Mouse (Mus musculus) frontal cortex, postnatal 25 days (tissue): ENCODE data around the gene Mllt10.
"Not testable (repeated sequence)": the region's sequence is repeated elsewhere in the genome, so short reads cannot be mapped to it uniquely, and the experiment has no call there.

Experiments used
- DNase-seq, 2 experiments: peaks; one replicate each; pipeline ENCODE4 v3.0.0; 2022; ENCODE audit warnings: low spot score in 2 of 2

Mllt10 gene

DNA sequence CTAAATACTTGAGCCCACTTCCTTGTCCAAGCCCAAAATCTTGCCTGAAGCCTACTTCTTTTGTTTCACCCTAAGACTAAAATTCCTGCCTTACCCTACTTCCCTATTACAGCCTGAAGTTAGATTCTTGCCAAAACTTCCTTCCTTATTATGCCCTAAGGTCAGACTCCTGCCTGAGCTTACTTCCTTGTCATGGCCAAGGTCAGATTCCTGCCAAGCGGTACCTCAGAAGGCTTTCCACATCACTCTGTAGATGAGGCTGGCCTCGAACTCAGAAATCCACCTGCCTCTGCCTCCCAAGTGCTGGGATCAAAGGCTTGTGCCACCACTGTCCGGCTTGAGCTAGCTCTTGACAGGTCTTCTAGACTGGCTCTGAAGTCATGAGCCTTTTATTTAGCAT, 32.7 kb downstream of the Mllt10 start:
- not testable (repeated sequence) for DNase-seq

DNA sequence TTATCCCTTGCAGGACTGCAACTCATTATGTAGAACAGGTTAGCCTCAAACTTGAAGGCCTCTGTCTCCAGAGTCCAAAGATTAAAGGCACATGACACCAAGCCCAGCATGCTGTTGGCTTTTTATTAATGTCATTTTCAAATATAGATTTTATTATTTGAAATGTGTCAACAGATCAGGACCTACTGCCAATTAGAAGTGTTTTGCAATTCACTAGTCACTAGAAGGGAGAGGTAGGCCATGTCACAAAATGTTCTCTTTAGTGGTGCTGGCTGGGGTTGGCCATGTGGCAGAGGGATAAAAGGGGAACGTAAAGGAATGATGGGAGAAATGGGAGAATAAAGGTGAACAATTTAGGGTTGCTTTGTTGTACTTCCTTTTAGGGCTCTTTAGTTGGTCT, 38.8 kb downstream of the Mllt10 start:
- no peak for DNase-seq

DNA sequence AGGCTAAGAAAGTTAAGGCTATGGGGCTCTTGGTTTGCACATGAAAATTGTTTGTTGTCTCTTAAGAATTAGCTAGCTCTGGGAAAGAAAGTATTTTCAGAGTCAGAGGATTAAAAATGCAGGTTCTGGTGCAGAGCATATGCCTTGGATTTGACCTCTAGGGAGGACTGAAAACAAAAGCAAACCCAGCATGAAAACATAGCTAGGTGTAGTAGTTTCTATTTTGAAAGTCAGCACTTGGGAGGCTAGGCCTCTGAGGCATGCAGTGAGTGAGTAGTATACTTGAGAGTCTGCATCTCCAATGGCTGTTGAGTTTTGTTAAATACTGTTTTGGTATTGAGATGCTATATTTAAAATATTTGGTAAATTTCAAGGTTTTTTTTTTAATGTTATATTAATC, 39.3 kb downstream of the Mllt10 start:
- no peak for DNase-seq

DNA sequence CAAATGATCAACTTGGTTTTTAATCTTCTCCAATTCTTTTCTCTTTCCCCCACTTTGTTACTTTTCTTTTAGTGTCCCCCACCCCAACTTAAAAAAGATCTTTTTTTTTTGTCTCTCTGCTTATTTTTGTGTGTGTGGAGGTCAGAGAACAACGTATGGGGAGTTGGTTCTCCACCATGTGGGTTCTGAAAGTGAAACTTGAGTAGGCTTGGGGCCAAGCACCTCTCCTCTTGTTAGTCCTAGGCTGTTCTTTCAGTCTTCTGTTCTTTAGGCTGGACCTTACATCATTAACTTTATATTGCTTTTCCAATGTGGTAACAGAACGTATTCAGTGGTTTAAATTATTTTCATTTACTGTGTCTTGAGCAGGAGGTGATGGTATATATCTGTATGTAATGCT, 40.8 kb downstream of the Mllt10 start:
- DNase-seq = no peak

DNA sequence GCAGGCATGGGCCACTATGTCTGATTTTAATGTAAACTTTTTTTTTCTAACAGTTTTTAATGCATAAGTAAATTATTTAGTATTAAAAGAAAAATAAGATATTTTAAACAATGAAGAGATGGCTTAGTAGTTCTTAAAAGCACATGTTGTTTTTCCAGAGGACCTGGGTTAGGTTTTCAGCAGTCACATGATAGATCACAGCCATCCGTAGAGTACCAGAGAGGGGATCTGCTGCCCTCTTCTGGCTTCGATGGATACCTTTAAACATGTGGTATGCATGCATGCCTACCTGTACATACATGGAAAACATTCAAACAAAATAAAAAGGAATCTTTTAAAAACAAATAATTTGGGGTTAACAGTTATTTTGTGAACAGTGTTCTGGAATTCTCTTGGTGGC, 45.9 kb downstream of the Mllt10 start:
- DNase-seq = no peak

DNA sequence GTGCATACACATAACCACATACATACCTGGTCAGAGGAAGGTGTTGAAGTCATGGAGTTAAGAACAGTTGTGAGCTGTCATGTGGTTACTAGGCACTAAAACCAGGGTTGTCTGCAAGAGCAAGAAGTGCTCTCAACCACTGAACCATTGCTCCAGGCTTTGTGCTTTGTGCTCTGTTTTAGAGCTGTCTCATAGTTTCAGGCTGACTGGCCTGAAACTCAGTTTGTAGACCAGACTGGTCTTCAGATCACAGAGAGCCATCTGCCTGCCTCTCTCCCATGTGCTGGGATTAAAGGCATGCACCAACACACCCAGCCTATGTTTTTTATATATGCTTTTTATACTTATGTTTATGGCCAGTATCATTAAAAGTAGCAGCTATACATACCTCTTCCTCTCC, 52.5 kb downstream of the Mllt10 start:
- no peak for DNase-seq

DNA sequence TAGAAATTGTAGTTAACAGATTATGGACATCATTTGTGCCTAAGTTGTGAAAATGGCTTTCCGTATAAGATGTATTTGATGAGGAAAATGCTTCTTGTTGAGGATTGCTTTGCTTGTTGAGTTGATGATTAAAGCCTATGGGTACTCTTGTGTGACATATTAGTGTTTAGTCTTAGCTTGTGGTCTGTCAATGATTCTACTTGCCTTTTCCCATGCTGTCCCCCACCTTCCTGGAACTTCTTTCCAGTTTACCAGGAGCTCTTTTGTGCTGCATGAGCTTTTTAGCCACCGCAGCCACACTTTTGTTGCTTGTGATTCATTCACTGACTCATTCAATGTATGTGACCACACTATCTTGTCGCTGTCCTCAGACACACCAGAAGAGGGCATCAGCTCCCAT, 53.2 kb downstream of the Mllt10 start:
- DNase-seq = no peak

DNA sequence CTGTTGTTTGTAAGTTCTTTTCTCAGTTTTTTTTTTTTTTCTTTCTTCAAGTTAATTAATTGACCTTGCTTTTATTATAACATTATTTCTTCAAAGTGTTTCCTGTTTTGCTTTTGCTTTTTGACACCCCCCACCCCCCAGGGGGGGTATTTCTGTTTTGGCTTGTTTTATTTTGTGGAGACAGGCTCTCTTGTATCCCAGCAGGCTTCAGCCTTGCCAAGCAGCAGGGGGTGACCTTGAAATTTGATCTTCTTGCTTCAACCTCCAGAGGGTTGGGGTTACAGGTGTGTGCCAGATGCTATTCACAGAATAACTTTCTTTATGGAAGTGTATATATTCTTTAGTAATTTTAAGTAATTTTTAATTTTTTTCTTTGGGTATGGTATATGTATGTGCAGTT, 56.4 kb downstream of the Mllt10 start:
- DNase-seq = no peak

DNA sequence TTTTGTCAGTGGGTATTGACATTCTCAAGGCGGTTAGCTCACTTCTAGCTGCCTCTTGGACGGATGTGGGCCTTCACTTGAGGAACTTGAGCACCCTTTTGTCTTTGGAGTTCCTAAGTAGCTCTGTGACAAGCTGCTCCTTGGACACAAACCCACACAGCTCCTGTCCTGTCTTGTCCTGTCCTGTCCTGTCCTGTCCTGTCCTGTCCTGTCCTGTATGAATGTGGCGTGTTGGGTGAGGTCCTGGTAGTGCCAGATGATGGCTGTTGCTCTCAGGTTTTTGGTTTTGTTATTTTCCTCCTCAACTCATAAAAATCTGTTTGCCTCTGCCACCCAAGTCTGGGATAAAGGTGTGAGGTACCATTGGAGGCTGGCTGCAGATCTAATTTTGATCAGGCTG, 61.4 kb downstream of the Mllt10 start:
- DNase-seq = no peak

DNA sequence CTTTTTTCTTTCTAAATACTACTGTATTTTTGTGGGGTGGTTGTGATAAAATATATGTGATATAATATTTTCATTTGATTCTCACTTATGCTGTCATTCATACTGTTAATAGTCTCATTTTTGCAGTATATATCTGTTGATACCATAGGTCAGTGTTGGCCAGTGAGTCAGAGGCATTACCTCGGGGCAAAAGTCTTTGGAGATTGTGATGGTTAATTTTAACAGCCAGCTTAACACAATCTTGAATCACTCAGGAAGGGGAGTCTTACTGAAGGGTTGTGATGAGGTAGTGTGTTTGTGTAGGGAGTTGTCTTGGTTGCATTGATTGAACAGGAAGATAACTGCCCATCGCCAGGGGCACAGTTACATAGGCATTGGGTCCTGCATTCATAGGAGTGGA, 83.1 kb downstream of the Mllt10 start:
- DNase-seq = no peak

DNA sequence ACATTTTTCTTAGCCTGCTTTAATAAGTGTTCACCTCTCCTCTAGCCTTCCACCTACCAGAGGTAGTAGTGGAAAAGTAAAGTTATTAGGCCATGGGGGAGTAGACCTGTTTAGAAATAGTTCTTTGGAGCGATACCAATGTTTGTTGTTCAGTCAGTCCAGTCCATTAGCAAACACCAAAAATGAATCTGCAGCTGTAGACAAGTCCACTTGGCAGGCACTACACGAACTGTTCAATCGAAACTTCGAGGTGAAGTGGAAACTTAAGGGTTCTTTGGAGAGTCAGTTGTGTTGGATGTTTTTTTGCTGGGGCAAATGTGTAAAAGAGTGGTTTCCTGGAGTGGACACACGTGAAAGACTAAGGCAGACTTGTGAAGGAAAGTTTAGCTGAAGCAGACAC, 84.6 kb downstream of the Mllt10 start:
- DNase-seq = no peak

DNA sequence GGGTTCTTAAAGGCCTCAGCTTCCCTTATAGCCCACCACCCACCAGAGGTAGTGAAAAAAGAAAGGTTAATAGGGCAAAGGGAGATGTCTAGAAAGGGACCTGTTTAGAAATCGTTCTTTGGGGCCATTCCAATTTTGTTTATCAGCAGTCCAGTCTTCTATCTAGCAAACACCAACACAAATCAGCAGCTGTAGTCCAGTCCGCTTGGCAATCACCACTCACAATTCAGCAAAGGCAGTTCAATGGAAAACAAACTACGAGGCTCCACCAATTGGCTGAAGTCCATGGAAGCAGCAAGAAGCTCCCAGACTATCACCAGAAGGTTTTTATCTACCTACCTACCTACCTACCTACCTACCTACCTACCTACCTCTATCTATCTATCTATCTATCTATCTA, 101.1 kb downstream of the Mllt10 start:
- DNase-seq = no peak

DNA sequence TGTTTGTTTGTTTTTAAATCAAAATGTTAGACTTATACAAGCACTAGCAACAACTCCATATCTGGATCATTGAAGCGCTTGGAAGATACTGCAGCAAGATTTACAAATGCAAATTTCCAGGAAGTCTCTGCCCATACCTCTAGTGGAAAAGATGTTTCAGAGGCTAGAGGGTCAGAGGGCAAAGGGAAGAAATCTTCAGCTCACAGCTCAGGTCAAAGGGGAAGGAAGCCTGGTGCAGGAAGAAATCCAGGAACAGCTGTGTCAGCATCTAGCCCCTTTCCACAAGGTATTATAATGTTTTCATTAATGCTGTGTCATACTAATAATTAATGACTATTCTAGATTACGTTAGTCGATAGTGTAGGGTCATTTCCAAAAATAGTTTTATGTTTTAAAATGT, 104.4 kb downstream of the Mllt10 start:
- DNase-seq = no peak

DNA sequence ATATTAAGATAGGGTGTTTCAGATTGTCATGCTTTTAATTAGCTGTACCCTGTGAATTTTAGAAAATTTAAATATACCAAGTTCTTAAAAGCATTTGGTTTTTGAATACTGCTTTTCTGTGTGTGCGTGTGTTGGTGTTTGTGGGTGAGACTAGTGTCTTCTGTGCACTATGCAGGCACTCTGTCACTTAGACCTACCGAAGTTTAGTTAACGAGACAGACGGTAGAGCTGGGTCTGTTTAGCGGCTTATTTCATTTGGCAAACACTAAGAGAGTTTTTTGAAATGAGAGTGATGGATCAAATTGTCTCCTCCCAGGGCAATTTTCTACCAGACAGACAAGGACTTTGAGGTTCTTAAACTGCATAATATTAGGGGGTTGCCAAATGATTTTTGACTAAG, 106.0 kb downstream of the Mllt10 start:
- DNase-seq = no peak

DNA sequence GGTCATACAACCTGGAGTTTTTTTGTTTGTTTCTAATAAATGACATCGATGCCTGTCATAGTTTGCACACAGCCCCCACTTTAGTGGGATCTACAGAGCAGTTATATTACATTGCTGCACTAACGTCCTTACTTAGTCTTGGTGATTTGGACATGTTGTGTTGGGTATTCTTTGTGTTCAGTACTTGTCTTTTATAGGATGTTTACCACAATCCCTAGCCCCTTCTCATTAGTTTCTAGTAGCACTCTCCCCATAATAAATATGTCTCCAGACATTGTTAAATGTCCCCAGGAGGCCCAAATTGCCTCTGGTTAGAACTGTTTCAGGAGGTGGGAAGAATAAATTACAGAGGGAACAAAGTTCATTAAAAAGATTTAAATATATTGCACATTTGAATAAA, 110.5 kb downstream of the Mllt10 start:
- DNase-seq = no peak

DNA sequence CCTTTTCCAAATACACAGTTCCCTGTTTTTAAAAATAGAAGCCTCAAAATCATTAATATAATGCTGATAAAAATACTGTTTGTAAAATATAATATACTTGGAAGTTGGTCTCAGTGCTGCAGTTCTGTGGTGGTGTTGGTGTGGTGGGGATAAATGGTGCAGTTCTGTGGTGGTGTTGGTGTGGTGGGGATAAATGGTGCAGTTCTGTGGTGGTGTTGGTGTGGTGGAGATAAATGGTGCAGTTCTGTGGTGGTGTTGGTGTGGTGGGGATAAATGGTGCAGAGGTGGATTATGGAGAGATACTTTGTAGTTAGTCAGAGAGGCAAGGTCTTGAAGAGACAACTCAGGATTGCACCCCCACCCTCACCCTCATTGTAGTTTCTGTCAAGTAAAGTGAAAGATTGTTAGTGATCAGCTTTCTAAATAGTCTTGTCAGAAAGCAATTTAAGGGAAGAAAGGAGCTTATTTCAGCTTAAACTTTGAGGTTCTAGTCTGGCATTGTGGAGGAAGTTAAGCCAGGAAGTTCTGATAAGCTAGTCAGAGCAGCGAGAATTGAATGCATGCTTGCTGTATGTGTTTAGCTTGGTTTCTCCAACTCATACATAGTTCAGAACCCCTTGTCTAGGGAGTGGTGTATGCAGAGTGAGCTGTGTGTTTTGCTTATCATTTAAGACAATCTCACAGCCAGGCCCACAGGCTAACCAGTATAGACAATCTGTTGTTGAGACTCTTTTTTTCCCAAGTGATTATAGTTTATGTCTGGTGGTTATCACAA, 114.3 kb downstream of the Mllt10 start:
- no peak for DNase-seq

DNA sequence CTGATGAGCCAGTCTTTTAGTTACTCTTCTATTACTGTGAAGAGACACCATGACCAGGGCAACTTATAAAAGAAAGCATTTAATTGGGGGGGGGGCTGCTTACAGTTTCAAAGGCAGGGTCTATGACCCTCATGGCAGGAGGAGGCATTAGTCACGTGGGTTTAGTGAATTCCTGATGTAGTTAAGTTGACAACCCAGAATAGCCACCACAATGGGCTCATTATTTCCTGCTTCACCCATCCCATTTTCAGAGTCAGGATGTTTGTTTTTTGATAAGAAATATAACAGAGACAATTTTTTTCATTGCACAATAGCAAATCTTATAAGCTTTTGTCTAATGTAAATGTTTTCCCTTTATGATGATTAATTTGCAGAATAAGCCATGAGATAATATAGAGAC, 120.2 kb downstream of the Mllt10 start:
- DNase-seq = no peak

DNA sequence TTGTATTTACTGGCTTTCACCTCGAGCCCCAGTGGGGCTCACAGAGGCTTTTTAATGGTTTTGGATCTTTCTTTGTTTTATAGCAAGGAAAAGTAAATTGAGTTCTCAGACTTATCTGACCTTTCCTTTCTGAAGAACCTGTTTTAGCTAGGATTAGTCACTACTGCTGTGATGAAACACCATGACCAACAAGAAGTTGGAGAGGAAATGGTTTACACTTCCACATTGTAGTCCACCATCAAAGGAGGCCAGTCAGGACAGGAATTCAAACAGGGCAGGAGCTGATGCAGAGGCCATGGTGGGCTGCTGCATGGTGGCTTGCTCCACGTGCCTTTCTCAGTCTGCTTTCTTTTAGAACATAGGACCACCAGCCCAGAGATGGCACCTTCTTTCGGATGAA, 121.2 kb downstream of the Mllt10 start:
- no peak for DNase-seq

DNA sequence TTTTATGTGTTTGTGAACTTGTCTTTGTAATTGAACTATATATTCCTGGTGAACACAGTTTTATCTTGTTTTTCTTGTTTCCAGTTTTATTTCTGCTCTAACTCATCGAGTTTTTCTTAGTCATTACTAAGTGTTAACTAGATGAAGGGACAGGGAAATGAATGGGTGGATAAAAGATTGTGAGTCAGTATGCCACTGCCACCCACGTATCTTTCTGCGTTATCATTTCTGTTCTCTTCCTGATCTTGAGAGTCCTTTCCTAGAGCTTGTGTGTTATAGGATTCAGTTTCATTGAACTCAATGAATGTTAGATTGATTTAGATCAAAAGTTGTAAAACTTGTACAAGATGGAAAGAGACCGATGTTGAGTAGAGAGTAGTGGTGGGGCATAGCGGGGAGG, 125.3 kb downstream of the Mllt10 start:
- no peak for DNase-seq

DNA sequence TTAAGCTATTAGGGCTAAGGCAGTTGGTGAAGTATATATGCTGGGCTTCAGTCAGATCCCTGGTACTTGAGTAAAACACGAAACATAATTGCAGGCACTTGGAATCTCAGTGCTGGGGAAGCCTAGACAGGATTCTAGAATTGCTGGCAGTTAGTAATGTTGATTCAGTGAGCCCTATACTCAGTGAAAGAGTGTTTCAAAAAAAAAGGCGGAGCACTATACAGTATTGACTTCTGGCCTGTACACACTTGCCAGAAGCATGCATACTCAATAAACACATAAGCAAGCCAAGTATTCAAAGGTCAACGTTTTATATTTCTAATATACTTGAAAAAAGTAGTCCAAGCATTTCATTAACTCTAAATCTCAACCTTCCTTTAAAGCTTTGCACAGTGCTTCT, 126.6 kb downstream of the Mllt10 start:
- DNase-seq = no peak

DNA sequence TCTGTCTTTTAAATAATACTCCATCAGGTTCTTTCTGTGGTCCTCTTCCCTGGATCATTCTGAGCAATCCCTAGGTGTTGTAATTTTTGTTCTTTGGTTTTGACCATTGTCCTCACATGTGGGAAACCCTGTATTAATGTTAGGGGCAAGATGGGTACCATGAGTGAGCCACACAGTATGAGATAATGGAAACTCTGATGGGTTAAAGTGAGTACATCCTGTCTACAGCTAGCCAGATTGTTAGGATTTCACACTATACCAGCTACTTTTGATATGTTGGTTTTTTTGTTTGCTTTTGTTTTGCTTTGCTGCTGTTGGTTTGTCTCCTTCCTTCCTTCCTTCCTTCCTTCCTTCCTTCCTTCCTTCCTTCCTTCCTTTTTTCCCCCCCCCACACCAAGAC, 128.0 kb downstream of the Mllt10 start:
- no peak for DNase-seq

DNA sequence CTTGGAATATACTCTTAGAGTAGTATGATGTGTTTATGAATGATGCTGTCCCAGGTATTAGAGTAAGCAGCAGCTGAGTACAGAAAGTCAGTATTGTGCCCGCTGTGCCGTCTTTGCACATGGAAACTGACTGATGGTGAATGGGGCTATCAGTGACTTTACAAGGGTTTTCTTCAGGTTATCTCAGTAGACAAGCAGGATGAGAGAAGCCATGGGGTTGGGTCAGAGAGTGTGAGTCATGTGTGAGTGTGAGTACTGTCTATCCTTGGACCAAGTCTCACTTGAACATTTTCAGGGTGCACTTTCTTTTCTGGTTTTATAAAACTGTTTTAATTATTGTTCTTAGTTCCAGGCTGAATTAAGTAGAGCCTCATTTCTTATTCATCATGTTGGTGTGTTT, 133.3 kb downstream of the Mllt10 start:
- no peak for DNase-seq

DNA sequence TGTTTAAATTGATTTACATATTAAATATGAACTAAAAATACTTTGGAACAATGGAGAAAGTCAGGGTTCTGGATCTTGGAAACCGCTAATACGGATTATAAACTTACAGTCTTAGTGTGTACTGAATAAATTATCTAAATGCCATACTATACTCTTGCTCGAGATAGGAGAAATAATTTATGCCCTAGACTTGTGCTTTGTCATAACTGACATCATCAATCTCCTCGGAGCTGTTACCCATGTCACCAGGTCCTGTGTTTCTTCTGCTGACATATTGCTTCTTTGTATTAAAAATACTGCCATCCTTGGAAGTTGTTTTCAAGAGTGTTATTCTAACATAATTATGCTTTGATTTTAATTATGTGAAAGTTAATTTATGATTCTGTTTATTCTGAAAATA, 140.2 kb downstream of the Mllt10 start:
- no peak for DNase-seq

DNA sequence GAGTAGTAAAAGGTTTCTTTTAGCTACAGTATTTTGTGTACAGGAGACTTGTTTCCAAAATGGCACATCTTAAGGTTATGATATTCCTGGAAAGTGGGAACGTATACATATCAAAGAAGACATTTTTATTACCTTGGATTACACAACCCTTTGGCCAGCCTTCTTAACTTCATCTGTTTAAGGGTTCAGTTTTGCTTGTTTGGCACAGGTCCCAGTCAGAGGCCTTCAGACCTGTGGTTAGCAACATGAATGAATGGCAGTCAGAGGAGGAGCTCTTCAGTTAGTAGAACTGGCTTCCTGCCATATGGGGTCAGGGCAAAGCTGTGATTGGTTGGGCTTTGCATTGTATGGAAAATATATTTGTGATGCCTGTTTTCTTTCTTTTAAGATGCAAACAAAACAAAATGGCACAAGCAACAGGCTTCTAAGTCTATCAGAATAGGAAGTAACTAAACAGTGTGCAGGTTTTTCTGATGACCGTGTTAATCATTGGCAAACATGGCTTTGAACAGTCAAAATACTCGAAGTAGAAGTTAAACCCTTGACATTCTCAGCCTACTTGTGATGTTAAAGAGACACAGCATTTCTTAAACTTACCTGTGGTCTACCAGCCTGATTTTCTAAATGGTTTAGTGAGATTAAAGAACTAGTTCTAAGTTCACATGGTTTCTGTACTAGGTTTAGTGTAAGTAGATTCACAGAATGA, 140.8 kb downstream of the Mllt10 start:
- DNase-seq = no peak
